Mouse (Mus musculus) bone marrow, adult 2 months (tissue): ENCODE results near the gene Vmn1r90.

Experiments used
- CTCF ChIP-seq: fragments of 200-500 bp; IDR thresholded peaks from 2 replicates; pipeline ENCODE4 v1.5.1; 2011; ENCODE audit warnings: low read length, control low read depth; ENCODE audit not compliant: control insufficient read depth, insufficient read depth
- POLR2A ChIP-seq: fragments of 200-500 bp; IDR thresholded peaks from 2 replicates; pipeline ENCODE4 v1.6.1; 2011; ENCODE audit warnings: low read depth, mild to moderate bottlenecking, control low read depth, low read length, borderline replicate concordance; ENCODE audit not compliant: control insufficient read depth

DNA sequence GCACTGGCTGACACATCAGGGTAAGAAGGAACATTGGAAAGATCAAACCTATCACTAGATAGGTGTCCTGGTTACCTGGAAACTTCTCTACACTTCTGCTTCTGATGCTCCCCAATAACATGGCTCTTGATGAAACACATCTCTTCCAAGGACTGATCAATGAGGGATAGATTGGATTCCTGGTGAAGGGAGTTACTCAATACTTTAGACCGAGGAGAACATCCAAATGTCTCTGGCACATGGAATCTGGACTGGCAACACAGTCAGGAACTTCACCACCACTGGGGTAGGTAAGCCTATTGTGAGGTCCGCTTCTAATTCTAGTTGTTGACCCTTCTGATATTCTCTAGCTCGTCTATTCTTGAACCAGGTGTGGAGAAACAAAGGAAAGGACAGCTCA, 45.0 kb downstream of the Vmn1r90 start:
- TF ChIP-seq CTCF: no peak
- TF ChIP-seq POLR2A: no peak
